Mouse (Mus musculus) heart, postnatal 36 days (tissue): ENCODE measurements around the gene Lamtor5. TPM values are rescaled to one million over a fixed set of nuclear protein-coding genes. Genes with fewer than 3 reads are reported as not detected.
A peak's percentile ranks its signal among the peaks of the same experiment; 100 is the strongest.

Experiments
- DNase-seq, 2 experiments: peaks; one replicate each; pipeline ENCODE4 v3.0.0; 2021 to 2022
- intact Hi-C: fragments of 180-260 bp; cut with DNase I; formaldehyde crosslinking; loops from one replicate; pipeline ENCODE4 v1.15.1; 2025
- total RNA-seq, 2 experiments: library from RNA; stranded (reverse); gene quantifications; 2 replicates each; pipeline ENCODE4 v1.2.3; 2021

The Lamtor5 gene
- total RNA-seq, 2 experiments from 2014 or later, result 67.9 to 68.2 TPM

- DNase-seq, result peak; percentile 88 to 93
- intact Hi-C loops, result loop anchor here (2.0 kb wide), 1 partner anchor 54 kb away; the partner anchor contains the start of gene Lamtor5
These were observed 54.3 kb downstream of the Lamtor5 start for GRCm38 (mm10) chr3:107332960-107333380.

Other genes with a start within 250 kb of the Lamtor5 start
- under 1 TPM; 0.31 to 0.57 TPM for gene Kcna3, start 242.7 kb upstream of the Lamtor5 start, total RNA-seq
- gene Kcna2, start 177.7 kb upstream of the Lamtor5 start, total RNA-seq, result 1 to 10 TPM; 1.6 to 1.8 TPM
- gene Kcna10, start 95.8 kb upstream of the Lamtor5 start, total RNA-seq, result not detected
- not detected for gene Cym, start 57.1 kb upstream of the Lamtor5 start, total RNA-seq
- not detected for gene A630076J17Rik, start 48.2 kb upstream of the Lamtor5 start, total RNA-seq
- gene Prok1, start 39.2 kb upstream of the Lamtor5 start, total RNA-seq, result not detected
- under 1 TPM; 0.64 to 0.70 TPM for gene Slc16a4, start 12.4 kb downstream of the Lamtor5 start, total RNA-seq
- gene Rbm15, start 54.8 kb downstream of the Lamtor5 start, total RNA-seq, result 10 to 100 TPM; 22.5 to 24.4 TPM
- under 1 TPM; 0.11 to 0.33 TPM for gene Kcnc4, start 180.7 kb downstream of the Lamtor5 start, total RNA-seq
- gene Slc6a17, start 239.2 kb downstream of the Lamtor5 start, total RNA-seq, result 1 to 10 TPM; 1.5 to 2.0 TPM